Mouse (Mus musculus): Measurements from ENCODE around the gene Grrp1. TPM values are rescaled to one million over a fixed set of nuclear protein-coding genes. Genes with fewer than 3 reads are reported as not detected.

Grrp1 gene
- polyA plus RNA-seq, 1 experiment from 2014 or later, result 11.6 TPM

DNA sequence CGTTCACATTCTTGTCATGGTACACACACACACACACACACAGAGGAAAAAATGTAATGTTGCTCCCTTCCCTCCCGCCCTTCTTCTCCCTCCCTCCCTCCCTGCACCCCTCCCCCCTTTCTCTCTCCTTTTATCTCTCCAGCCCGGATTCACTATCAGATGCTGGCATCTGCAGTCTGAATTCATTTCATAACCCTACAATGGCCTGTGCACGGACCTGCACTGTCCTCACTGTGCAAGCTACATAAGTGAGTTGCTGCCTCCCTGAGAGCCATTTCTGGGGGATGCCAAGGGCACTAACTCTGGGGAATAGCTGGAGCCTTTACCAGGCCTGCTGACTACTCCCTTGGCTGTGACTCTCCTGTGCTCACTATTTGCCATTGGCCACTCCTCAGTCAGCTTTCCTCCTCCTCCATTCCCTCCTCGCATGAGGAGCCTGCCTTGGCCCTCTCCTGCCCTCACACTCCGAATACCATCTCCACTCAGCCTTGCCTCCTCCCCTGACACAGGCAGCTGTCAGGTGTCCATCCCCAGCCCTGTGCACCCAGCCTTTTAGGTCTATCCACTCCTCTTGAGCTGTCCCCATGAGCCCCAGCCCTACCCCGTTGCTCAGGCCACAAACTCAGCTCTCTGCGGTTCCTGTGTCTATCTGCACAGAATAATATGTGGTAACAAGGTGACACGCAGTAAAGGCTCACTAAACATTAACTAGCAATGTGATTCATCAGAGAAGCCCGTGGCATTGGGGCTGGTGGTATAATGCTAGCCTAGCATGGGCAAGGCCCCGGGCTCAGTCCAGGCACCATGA is 30.9 kb downstream of the Grrp1 start:
- no peak overlapping the region for H3K4me2 ChIP-seq
- no peak for ATAC-seq (ENCODE audit: insufficient read depth)

DNA sequence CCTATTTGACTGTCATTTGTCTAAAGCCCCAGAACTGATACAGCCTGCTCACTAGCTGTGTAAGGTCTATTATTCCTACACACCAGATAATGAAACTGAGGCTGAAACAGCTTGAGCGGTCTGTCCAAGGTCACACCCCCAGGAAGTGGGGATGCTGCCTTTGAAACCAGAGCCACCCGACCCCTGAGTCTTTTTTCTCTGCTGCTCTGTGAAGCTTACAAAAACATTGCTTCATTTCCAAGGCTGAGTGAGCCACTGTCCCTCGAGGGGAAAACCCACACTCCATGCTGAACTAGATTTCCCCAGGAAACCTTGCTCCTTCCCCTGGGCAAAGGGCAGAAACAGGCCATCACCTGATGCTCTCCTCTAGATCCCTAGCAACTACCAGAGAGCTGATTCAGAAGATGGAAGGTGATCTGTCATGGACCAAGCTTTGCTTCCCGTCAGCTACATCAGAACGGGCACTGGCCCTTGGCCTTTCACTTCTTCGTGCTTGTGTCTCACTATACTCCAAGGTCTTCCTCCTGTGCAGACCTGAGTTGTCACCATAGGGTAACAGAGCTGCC is 47.3 kb downstream of the Grrp1 start:
- 44% methylated on average over 6 of the region's 6 CpGs for WGBS
- no peaks in the 10 kb centered on the region for H3K36me3 ChIP-seq (ENCODE audit: insufficient read depth)
- no peak overlapping the region for H3K4me2 ChIP-seq
- no peaks in the 10 kb centered on the region for H3K9me3 ChIP-seq (ENCODE audit: low read depth, low read length)
- no peak for TF ChIP-seq CTCF (IDR thresholded peaks at IDR 0.05; ENCODE audit: low read depth)
- H3K27me3 ChIP-seq (ENCODE audit: insufficient read depth, low read length), result no peaks in the 10 kb centered on the region
- no peaks in the 10 kb centered on the region for H3K4me1 ChIP-seq (ENCODE audit: insufficient read depth)
- H3K9ac ChIP-seq, result no peak overlapping the region
- DNase-seq (no peak), ATAC-seq (ENCODE audit: insufficient read depth) (no peak)
- H3K4me3 ChIP-seq (ENCODE audit: low read depth, low read length), result no peak overlapping the region
- H3K27ac ChIP-seq (ENCODE audit: low read depth), result no peak overlapping the region

More for the DNA sequence above, 30.9 kb downstream of the Grrp1 start:
- H3K4me1 ChIP-seq (ENCODE audit: insufficient read depth), result no peaks in the 10 kb centered on the region
- H3K9me3 ChIP-seq (ENCODE audit: low read depth, low read length), result no peaks in the 10 kb centered on the region
- TF ChIP-seq CTCF (IDR thresholded peaks at IDR 0.05; ENCODE audit: low read depth), result no peak
- H3K36me3 ChIP-seq (ENCODE audit: insufficient read depth), result no peaks in the 10 kb centered on the region
- no peak overlapping the region for H3K27ac ChIP-seq (ENCODE audit: low read depth)
- no peaks in the 10 kb centered on the region for H3K27me3 ChIP-seq (ENCODE audit: insufficient read depth, low read length)
- no peak overlapping the region for H3K9ac ChIP-seq
- H3K4me3 ChIP-seq (ENCODE audit: low read depth, low read length), result no peak overlapping the region
- 50% methylated on average over 11 of the region's 11 CpGs for WGBS
- DNase-seq, result no peak

DNA sequence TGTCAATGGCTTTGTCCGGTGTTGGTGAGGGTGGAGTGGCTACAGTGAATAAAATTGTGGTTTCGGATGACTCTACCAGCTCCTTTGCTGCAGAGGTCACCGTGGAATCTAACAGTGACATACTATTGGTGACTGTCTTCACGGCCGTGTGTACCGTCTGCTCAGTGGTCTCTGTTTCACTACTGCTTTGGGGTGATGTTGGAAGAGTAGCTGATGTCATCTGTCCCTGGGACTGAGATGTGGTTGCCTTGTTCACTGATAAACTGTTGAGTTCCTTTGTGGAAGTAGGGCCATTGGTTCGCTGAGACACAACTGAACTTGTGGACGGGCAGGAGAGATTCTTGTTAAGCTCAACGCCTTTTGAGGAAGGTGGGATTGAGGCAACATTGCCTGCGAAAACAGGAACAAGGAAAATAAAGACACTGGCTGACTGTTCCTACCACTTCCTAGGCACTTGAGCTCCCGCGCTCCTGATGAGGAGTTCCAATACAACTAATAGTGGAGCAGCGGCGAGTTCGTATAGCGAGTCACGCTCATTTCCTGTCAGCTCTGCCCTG is 50.5 kb downstream of the Grrp1 start:
- 83% methylated on average over 17 of the region's 17 CpGs for WGBS
- no peak overlapping the region for H3K4me2 ChIP-seq
- ATAC-seq (ENCODE audit: insufficient read depth) (no peak), DNase-seq (no peak)
- no peak overlapping the region for H3K27ac ChIP-seq (ENCODE audit: low read depth)
- no peaks in the 10 kb centered on the region for H3K27me3 ChIP-seq (ENCODE audit: insufficient read depth, low read length)
- H3K36me3 ChIP-seq (ENCODE audit: insufficient read depth), result no peaks in the 10 kb centered on the region
- H3K4me1 ChIP-seq (ENCODE audit: insufficient read depth), result no peaks in the 10 kb centered on the region
- H3K9me3 ChIP-seq (ENCODE audit: low read depth, low read length), result no peaks in the 10 kb centered on the region
- no peak for TF ChIP-seq CTCF (IDR thresholded peaks at IDR 0.05; ENCODE audit: low read depth)
- H3K9ac ChIP-seq, result no peak overlapping the region
- H3K4me3 ChIP-seq (ENCODE audit: low read depth, low read length), result no peak overlapping the region

DNA sequence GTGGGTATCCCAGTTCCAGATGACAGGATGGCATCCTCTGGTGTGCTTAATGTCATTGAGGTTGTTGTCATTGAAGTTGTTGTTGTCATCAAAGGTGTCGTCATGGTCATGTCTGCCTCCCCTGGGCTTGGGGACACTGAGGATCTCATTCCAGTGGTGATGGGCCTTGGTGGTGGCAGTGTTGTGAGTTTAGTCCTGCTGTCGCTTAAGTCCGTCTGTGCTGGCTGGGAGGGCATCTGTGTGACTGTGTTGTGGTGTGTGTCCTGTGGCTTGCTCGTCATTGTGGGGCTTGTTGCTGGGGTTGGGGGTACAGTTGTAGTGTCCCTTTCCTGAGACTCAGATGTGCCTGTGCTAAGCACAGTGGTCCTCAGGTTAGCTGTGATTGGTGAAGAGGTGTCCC is 51.0 kb downstream of the Grrp1 start, which contains the start of gene Gm7534:
Gm7534 (minus strand) TSS at position 101 of the 400 bp plus-strand sequence.
- no peak within 1 kb of the TSS for H3K9ac ChIP-seq
- no peaks in the 10 kb centered on the region for H3K36me3 ChIP-seq (ENCODE audit: insufficient read depth)
- no peaks in the 10 kb centered on the region for H3K9me3 ChIP-seq (ENCODE audit: low read depth, low read length)
- no peak for ATAC-seq (ENCODE audit: insufficient read depth)
- H3K27ac ChIP-seq (ENCODE audit: low read depth), result no peak within 1 kb of the TSS
- no peaks in the 10 kb centered on the region for H3K4me1 ChIP-seq (ENCODE audit: insufficient read depth)
- H3K27me3 ChIP-seq (ENCODE audit: insufficient read depth, low read length), result no peaks in the 10 kb centered on the region
- no peak for TF ChIP-seq CTCF (IDR thresholded peaks at IDR 0.05; ENCODE audit: low read depth)
- H3K4me2 ChIP-seq, result no peak within 1 kb of the TSS
- 81% methylated on average over 4 of the region's 4 CpGs for WGBS
- H3K4me3 ChIP-seq (ENCODE audit: low read depth, low read length), result no peak within 1 kb of the TSS
- DNase-seq, result no peak

Other genes with a start within 250 kb of the Grrp1 start
- gene Lin28a, start 235.3 kb downstream of the Grrp1 start, polyA plus RNA-seq (2014; fragmentation: Nextera tagmentation; extraction: Ambion mirVana), result not detected in 2 replicates
- not detected in 2 replicates for gene Zfp683, start 200.3 kb downstream of the Grrp1 start, polyA plus RNA-seq (2014; fragmentation: Nextera tagmentation; extraction: Ambion mirVana)
- gene Crybg2, start 193.3 kb downstream of the Grrp1 start, polyA plus RNA-seq (2014; fragmentation: Nextera tagmentation; extraction: Ambion mirVana), result 2.9 and 4.0 TPM in 2 replicates
- 13.1 and 14.2 TPM in 2 replicates for gene Cd52, start 159.0 kb downstream of the Grrp1 start, polyA plus RNA-seq (2014; fragmentation: Nextera tagmentation; extraction: Ambion mirVana)
- 6.8 and 7.8 TPM in 2 replicates for gene Ubxn11, start 151.5 kb downstream of the Grrp1 start, polyA plus RNA-seq (2014; fragmentation: Nextera tagmentation; extraction: Ambion mirVana)
- gene Sh3bgrl3, start 125.3 kb downstream of the Grrp1 start, polyA plus RNA-seq (2014; fragmentation: Nextera tagmentation; extraction: Ambion mirVana), result 384 and 400 TPM in 2 replicates
- 35.7 and 37.9 TPM in 2 replicates for gene Cep85, start 67.0 kb downstream of the Grrp1 start, polyA plus RNA-seq (2014; fragmentation: Nextera tagmentation; extraction: Ambion mirVana)
- gene Gm7534, start 51.1 kb downstream of the Grrp1 start, polyA plus RNA-seq (2014; fragmentation: Nextera tagmentation; extraction: Ambion mirVana), result not detected in 2 replicates
- gene Catsper4, start 26.7 kb downstream of the Grrp1 start, polyA plus RNA-seq (2014; fragmentation: Nextera tagmentation; extraction: Ambion mirVana), result 0.12 TPM in 1 of 2 replicates, not detected in the other
- gene Cnksr1, start 15.7 kb downstream of the Grrp1 start, polyA plus RNA-seq (2014; fragmentation: Nextera tagmentation; extraction: Ambion mirVana), result 6.2 TPM in 2 replicates
- gene E130218I03Rik, start 10.4 kb downstream of the Grrp1 start, polyA plus RNA-seq (2014; fragmentation: Nextera tagmentation; extraction: Ambion mirVana), result 0.29 and 0.41 TPM in 2 replicates
- 16.4 and 17.5 TPM in 2 replicates for gene Zfp593, start 8.5 kb downstream of the Grrp1 start, polyA plus RNA-seq (2014; fragmentation: Nextera tagmentation; extraction: Ambion mirVana)
- gene Gm30191, start 7.2 kb downstream of the Grrp1 start, polyA plus RNA-seq (2014; fragmentation: Nextera tagmentation; extraction: Ambion mirVana), result not detected in 2 replicates
- 21.2 and 21.4 TPM in 2 replicates for gene Pdik1l, start 33.8 kb upstream of the Grrp1 start, polyA plus RNA-seq (2014; fragmentation: Nextera tagmentation; extraction: Ambion mirVana)
- 0.28 TPM in 1 of 2 replicates, not detected in the other for gene Trim63, start 61.0 kb upstream of the Grrp1 start, polyA plus RNA-seq (2014; fragmentation: Nextera tagmentation; extraction: Ambion mirVana)
- 0.05 TPM in 1 of 2 replicates, not detected in the other for gene Slc30a2, start 89.1 kb upstream of the Grrp1 start, polyA plus RNA-seq (2014; fragmentation: Nextera tagmentation; extraction: Ambion mirVana)
- gene Extl1, start 129.7 kb upstream of the Grrp1 start, polyA plus RNA-seq (2014; fragmentation: Nextera tagmentation; extraction: Ambion mirVana), result 2.9 and 3.7 TPM in 2 replicates
- gene Pafah2, start 142.2 kb upstream of the Grrp1 start, polyA plus RNA-seq (2014; fragmentation: Nextera tagmentation; extraction: Ambion mirVana), result 10.5 and 12.2 TPM in 2 replicates
- 1,723 and 1,772 TPM in 2 replicates for gene Stmn1, start 214.2 kb upstream of the Grrp1 start, polyA plus RNA-seq (2014; fragmentation: Nextera tagmentation; extraction: Ambion mirVana)
- 1.1 TPM in 2 replicates for gene Paqr7, start 242.6 kb upstream of the Grrp1 start, polyA plus RNA-seq (2014; fragmentation: Nextera tagmentation; extraction: Ambion mirVana)